Mouse (Mus musculus) erythroblast, embryonic 14.5 days (primary cell): Measurements from ENCODE around the gene Fez2.

Experiments used
- GATA1 ChIP-seq: IDR thresholded peaks from 2 replicates; pipeline ENCODE4 v1.6.1; 2012; ENCODE audit warnings: low read length, inconsistent platforms, mixed read lengths
- TAL1 ChIP-seq: IDR thresholded peaks from 3 replicates; pipeline ENCODE4 v1.6.1; 2012; ENCODE audit warnings: low read length, inconsistent platforms, mixed read lengths

DNA sequence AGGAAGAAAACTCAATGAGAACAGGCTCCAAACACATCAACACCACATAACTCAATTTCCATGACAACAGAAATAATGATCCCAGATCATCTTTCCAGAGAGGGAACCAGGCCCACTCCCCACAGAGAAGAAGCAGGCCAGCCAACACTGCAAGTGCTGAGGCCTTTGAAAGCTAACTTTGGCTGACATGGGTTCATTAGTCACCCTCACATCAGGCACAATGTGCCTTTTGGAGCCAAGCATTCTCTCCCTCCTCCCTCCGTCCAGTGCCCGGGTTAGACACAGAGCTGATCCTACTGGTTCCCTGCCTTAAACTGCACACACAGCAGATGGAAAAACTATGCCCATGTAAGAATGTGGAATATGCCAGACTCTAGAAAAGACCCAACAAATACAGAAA, 8.1 kb downstream of the Fez2 start:
- TF ChIP-seq GATA1 (no peak), TAL1 (no peak)
